Mouse (Mus musculus): Measurements from ENCODE around the gene Kif11. TPM values are rescaled to one million over a fixed set of nuclear protein-coding genes. Genes with fewer than 3 reads are reported as not detected.
A peak's percentile ranks its signal among the peaks of the same experiment; 100 is the strongest.

Gene Kif11
- polyA plus RNA-seq, 1 experiment: 8.9 TPM

GRCm38 (mm10) chr19:37466403-37466802, 90.2 kb downstream of the Kif11 start:
- TF ChIP-seq POLR2A (IDR thresholded peaks at IDR 0.05; ENCODE audit: control insufficient read depth, low read depth, low read length) (no peak), CTCF (IDR thresholded peaks at IDR 0.05; ENCODE audit: control insufficient read depth, insufficient read depth, insufficient replicate concordance, low read depth, low read length) (no peak)
- Histone ChIP-seq H3K27me3 (ENCODE audit: control insufficient read depth, insufficient read depth, low read length) (no peaks in the 10 kb centered on the region), H3K4me1 (ENCODE audit: control insufficient read depth, insufficient read depth, low read length) (peaks cover 7% of the 10 kb centered on the region; the same call in 1 of the 2 replicates)

GRCm38 (mm10) chr19:37466978-37467377, 90.8 kb downstream of the Kif11 start:
- H3K4me3 ChIP-seq (ENCODE audit: control insufficient read depth, low read depth, low read length): peak overlapping the region; percentile 80
- TF ChIP-seq CTCF (IDR thresholded peaks at IDR 0.05; ENCODE audit: control insufficient read depth, insufficient read depth, insufficient replicate concordance, low read depth, low read length) (no peak), POLR2A (IDR thresholded peaks at IDR 0.05; ENCODE audit: control insufficient read depth, low read depth, low read length) (no peak)
- H3K27me3 ChIP-seq (ENCODE audit: control insufficient read depth, insufficient read depth, low read length): no peaks in the 10 kb centered on the region
- H3K27ac ChIP-seq (ENCODE audit: control insufficient read depth, insufficient read depth, low read depth, low read length): no peak overlapping the region
- peaks cover 7% of the 10 kb centered on the region; the same call in 1 of the 2 replicates for H3K4me1 ChIP-seq (ENCODE audit: control insufficient read depth, insufficient read depth, low read length)
- no peaks in the 10 kb centered on the region for H3K36me3 ChIP-seq (ENCODE audit: control insufficient read depth, insufficient read depth, low read length)

More at GRCm38 (mm10) chr19:37466403-37466802, 90.2 kb downstream of the Kif11 start:
- Histone ChIP-seq H3K27ac (ENCODE audit: control insufficient read depth, insufficient read depth, low read depth, low read length) (no peak overlapping the region), H3K4me3 (ENCODE audit: control insufficient read depth, low read depth, low read length) (peak overlapping the region; percentile 80), H3K36me3 (ENCODE audit: control insufficient read depth, insufficient read depth, low read length) (no peaks in the 10 kb centered on the region)

GRCm38 (mm10) chr19:37468841-37469566, 92.8 kb downstream of the Kif11 start:
- no peaks in the 10 kb centered on the region for H3K36me3 ChIP-seq (ENCODE audit: control insufficient read depth, insufficient read depth, low read length)
- H3K27me3 ChIP-seq (ENCODE audit: control insufficient read depth, insufficient read depth, low read length): no peaks in the 10 kb centered on the region
- H3K4me3 ChIP-seq (ENCODE audit: control insufficient read depth, low read depth, low read length): no peak overlapping the region
- no peak for TF ChIP-seq POLR2A (IDR thresholded peaks at IDR 0.05; ENCODE audit: control insufficient read depth, low read depth, low read length)
- no peak for TF ChIP-seq CTCF (IDR thresholded peaks at IDR 0.05; ENCODE audit: control insufficient read depth, insufficient read depth, insufficient replicate concordance, low read depth, low read length)
- H3K4me1 ChIP-seq (ENCODE audit: control insufficient read depth, insufficient read depth, low read length): peaks cover 7% of the 10 kb centered on the region; the same call in 1 of the 2 replicates
- H3K27ac ChIP-seq (ENCODE audit: control insufficient read depth, insufficient read depth, low read depth, low read length): no peak overlapping the region

Other genes with a start within 250 kb of the Kif11 start
- 27.5 and 31.2 TPM in 2 replicates for gene March5, start 168.9 kb upstream of the Kif11 start, polyA plus RNA-seq (2012; rRNA removed)
- gene Cpeb3, start 167.8 kb upstream of the Kif11 start, polyA plus RNA-seq (2012; rRNA removed): 86.5 and 93.6 TPM in 2 replicates
- gene Ide, start 38.6 kb upstream of the Kif11 start, polyA plus RNA-seq (2012; rRNA removed): 91.8 and 96.7 TPM in 2 replicates
- gene Hhex, start 58.4 kb downstream of the Kif11 start, polyA plus RNA-seq (2012; rRNA removed): 0.89 and 0.93 TPM in 2 replicates
- 2.4 and 3.3 TPM in 2 replicates for gene Exoc6, start 174.0 kb downstream of the Kif11 start, polyA plus RNA-seq (2012; rRNA removed)

Measured in testis, adult 2 months (tissue).